Mouse (Mus musculus) kidney, postnatal 0 days (tissue): ENCODE data around the gene Cenpm. TPM values are rescaled to one million over a fixed set of nuclear protein-coding genes. Genes with fewer than 3 reads are reported as not detected.

Source experiments
- ATAC-seq: fragments of 200-750 bp; cut with Nextera tagmentation; replicated peaks from 2 replicates; pipeline ENCODE4 v1.8.0; 2017; ENCODE audit warnings: low read depth, moderate number of reproducible peaks, moderate TSS enrichment, moderate library complexity; ENCODE audit not compliant: low FRiP score
- DNase-seq: peaks from one replicate; pipeline ENCODE4 v3.0.0-alpha.2; 2016; ENCODE audit warnings: low spot score
- H3K27ac ChIP-seq: fragments of 300-500 bp; sonication (generic); 2 replicates; pipeline ENCODE4 v1.5.1; 2014; ENCODE audit warnings: mild to moderate bottlenecking
- H3K27me3 ChIP-seq: fragments of 300-500 bp; sonication (generic); 2 replicates; pipeline ENCODE4 v1.6.1; 2014; ENCODE audit warnings: low read length, mixed read lengths; ENCODE audit not compliant: insufficient read depth
- H3K36me3 ChIP-seq: fragments of 300-500 bp; sonication (generic); 2 replicates; pipeline ENCODE4 v1.6.1; 2014; ENCODE audit warnings: low read length, mixed read lengths; ENCODE audit not compliant: insufficient read depth
- H3K4me1 ChIP-seq: fragments of 300-500 bp; sonication (generic); replicated peaks from 2 replicates; pipeline ENCODE4 v1.6.1; 2014; ENCODE audit warnings: antibody characterized with exemption, low read length, mixed read lengths; ENCODE audit not compliant: insufficient read depth
- H3K4me2 ChIP-seq: fragments of 300-500 bp; sonication (generic); 2 replicates; pipeline ENCODE4 v1.6.1; 2014; ENCODE audit warnings: mild to moderate bottlenecking, low read length, moderate library complexity, mixed read lengths
- H3K4me3 ChIP-seq: fragments of 300-500 bp; sonication (generic); replicated peaks from 2 replicates; pipeline ENCODE4 v1.5.1; 2014; ENCODE audit warnings: low read depth, low read length
- H3K9ac ChIP-seq: fragments of 300-500 bp; sonication (generic); 2 replicates; pipeline ENCODE4 v1.6.1; 2014; ENCODE audit warnings: low read depth, low read length
- H3K9me3 ChIP-seq: fragments of 300-500 bp; sonication (generic); replicated peaks from 2 replicates; pipeline ENCODE4 v1.6.1; 2016; ENCODE audit warnings: low read length, inconsistent platforms, mixed read lengths
- CTCF ChIP-seq: IDR thresholded peaks from 2 replicates; pipeline ENCODE4 v1.5.1; 2016; ENCODE audit warnings: antibody characterized with exemption, low read depth, mild to moderate bottlenecking, moderate library complexity
- WGBS: fragments of 180-500 bp; shearing (Covaris S2); extraction: QIAGEN DNeasy Blood & Tissue Kit; methylation state at CpG from one replicate; pipeline ENCODE4 v1.1.7; 2014; 5-methylcytosine and 5-hydroxymethylcytosine counted together
- polyA plus RNA-seq: library from polyadenylated mRNA; unstranded; fragments of >200 nt; fragmentation: Nextera tagmentation; extraction: Ambion mirVana; gene quantifications from 2 replicates; pipeline ENCODE4 v1.2.1, GENCODE M21; 2015

The Cenpm gene
- polyA plus RNA-seq, 1 experiment from 2014 or later: 46.4 TPM

- H3K27ac ChIP-seq: no peak overlapping the region
- H3K4me2 ChIP-seq: no peak overlapping the region
- H3K4me3 ChIP-seq: no peak overlapping the region
- H3K4me1 ChIP-seq: no peaks in the 10 kb centered on the region
- DNase-seq: no peak
- H3K9me3 ChIP-seq: no peaks in the 10 kb centered on the region
- H3K27me3 ChIP-seq: no peaks in the 10 kb centered on the region
- H3K9ac ChIP-seq: no peak overlapping the region
- no peak for ATAC-seq
- H3K36me3 ChIP-seq: peaks cover 64% of the 10 kb centered on the region
- no peak for TF ChIP-seq CTCF
- 91% methylated on average over 10 of the region's 10 CpGs for WGBS
Observed at GRCm38 (mm10) chr15:82197246-82197750, 47.2 kb downstream of the Cenpm start.

GRCm38 (mm10) chr15:82196300-82196699 is 48.2 kb downstream of the Cenpm start:
- 85% methylated on average over 12 of the region's 12 CpGs for WGBS
- TF ChIP-seq CTCF: no peak
- Histone ChIP-seq H3K9me3 (no peaks in the 10 kb centered on the region), H3K27me3 (no peaks in the 10 kb centered on the region), H3K4me3 (no peak overlapping the region), H3K4me2 (no peak overlapping the region), H3K27ac (no peak overlapping the region), H3K4me1 (no peaks in the 10 kb centered on the region), H3K9ac (no peak overlapping the region), H3K36me3 (peaks cover 60% of the 10 kb centered on the region)
- DNase-seq (no peak), ATAC-seq (no peak)

DNA sequence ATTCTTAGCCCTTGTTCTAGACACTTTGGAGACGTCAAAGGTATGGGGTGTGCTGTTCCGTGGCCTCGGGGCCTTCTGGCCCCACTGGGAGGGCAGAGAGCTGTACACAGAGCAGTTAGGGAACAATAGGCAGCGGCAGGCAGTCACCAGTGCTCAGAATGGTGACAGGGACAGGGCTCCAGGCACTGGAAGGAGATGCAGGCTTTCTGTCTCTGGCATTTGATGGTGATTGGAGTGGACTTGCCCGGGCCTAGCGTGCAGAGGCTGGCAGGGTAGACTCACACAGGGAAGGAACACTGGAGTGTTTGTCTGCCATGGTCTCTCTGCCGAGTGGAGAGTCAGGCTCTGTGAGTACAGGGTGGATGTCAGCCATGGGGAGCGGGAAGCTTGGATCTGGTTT is 51.9 kb downstream of the Cenpm start:
- Histone ChIP-seq H3K27ac (no peak overlapping the region), H3K36me3 (peaks cover 63% of the 10 kb centered on the region), H3K4me3 (no peak overlapping the region), H3K27me3 (no peaks in the 10 kb centered on the region), H3K9me3 (no peaks in the 10 kb centered on the region), H3K9ac (no peak overlapping the region), H3K4me2 (no peak overlapping the region), H3K4me1 (no peaks in the 10 kb centered on the region)
- ATAC-seq: no peak
- 87% methylated on average over 8 of the region's 8 CpGs for WGBS
- DNase-seq: no peak
- no peak for TF ChIP-seq CTCF

DNA sequence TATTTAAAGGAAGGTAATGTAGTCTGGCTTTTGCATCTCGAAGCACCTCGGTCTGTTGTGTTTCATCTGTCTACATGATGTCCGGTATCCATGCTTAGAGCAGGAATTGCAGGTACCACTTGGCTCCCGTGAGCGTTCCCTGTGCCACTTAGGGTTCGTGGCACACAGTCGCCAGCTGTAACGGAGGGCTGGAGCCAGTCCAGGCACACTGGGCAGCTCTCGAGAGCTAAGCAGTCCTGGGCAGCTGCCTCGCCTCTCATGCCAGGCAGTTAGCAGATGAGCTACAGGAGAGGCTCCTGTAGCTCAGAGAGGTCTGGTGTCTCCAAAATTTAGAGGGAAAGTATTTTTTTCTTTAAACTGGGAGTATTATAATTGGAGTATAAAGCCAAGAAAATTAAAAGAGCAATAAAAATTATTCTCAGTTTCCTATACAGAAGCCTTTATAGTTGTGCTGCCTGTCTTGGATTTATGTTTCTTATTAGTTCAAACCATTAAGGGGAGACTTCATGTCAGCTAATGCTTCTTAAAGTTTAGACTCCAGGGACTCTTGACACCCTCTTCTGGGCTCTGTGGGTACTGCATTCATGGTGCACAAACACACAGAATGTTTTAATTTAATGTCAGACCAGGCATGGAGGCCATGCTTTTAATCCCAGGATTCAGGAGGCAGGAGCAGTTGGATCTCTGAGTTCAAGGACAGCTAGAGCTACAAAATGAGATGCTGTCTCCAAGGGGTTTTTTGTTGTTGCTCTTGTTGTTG is 55.9 kb downstream of the Cenpm start:
- Histone ChIP-seq H3K27ac (no peak overlapping the region), H3K4me2 (no peak overlapping the region), H3K9me3 (no peaks in the 10 kb centered on the region), H3K4me3 (no peak overlapping the region), H3K27me3 (no peaks in the 10 kb centered on the region), H3K36me3 (peaks cover 58% of the 10 kb centered on the region; the same call in 1 of the 2 replicates), H3K4me1 (no peaks in the 10 kb centered on the region), H3K9ac (no peak overlapping the region)
- peak; percentile 53 for DNase-seq
- ATAC-seq: no peak
- TF ChIP-seq CTCF: peak; percentile 65
- 96% methylated on average over 10 of the region's 10 CpGs for WGBS

DNA sequence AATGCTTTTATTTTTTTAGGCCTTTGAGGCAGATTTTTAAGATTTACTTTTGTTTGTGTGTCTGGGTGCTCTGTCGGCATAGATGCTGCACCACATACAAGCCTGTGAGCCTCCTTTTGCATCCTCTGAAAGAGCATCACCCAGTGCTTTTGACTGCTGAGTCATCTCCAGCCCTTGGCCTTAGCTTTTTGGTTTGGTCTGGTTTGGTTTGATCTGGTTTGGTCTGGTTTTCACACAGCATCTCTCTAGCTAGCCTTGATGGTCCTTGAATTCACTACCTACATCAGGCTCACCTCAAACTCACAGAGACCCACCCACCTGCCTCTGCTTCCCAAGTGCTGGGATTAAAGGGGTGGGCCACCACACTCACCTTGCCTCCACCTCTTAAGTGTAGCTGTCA is 56.6 kb downstream of the Cenpm start:
- no peaks in the 10 kb centered on the region for H3K9me3 ChIP-seq
- peaks cover 56% of the 10 kb centered on the region; the same call in 1 of the 2 replicates for H3K36me3 ChIP-seq
- no peak for TF ChIP-seq CTCF
- no peak overlapping the region for H3K4me3 ChIP-seq
- no peaks in the 10 kb centered on the region for H3K27me3 ChIP-seq
- no peak overlapping the region for H3K9ac ChIP-seq
- WGBS: 59% methylated on average over 1 of the region's 1 CpGs
- no peaks in the 10 kb centered on the region for H3K4me1 ChIP-seq
- DNase-seq (no peak), ATAC-seq (no peak)
- H3K4me2 ChIP-seq: no peak overlapping the region
- H3K27ac ChIP-seq: no peak overlapping the region

- H3K9me3 ChIP-seq: no peaks in the 10 kb centered on the region
- no peak overlapping the region for H3K27ac ChIP-seq
- H3K9ac ChIP-seq: no peak overlapping the region
- no peaks in the 10 kb centered on the region for H3K27me3 ChIP-seq
- ATAC-seq (no peak), DNase-seq (no peak)
- TF ChIP-seq CTCF: 0 out of 2 replicates have a peak, but pooled peaks have one; percentile 15
- H3K4me1 ChIP-seq: no peaks in the 10 kb centered on the region
- no peak overlapping the region for H3K4me3 ChIP-seq
- no peak overlapping the region for H3K4me2 ChIP-seq
- peaks cover 59% of the 10 kb centered on the region; the same call in 1 of the 2 replicates for H3K36me3 ChIP-seq
- WGBS: 88% methylated on average over 4 of the region's 4 CpGs
Observed at GRCm38 (mm10) chr15:82187401-82187800, 57.1 kb downstream of the Cenpm start.
